Mouse (Mus musculus): Measurements from ENCODE around the gene Itga1.

DNA sequence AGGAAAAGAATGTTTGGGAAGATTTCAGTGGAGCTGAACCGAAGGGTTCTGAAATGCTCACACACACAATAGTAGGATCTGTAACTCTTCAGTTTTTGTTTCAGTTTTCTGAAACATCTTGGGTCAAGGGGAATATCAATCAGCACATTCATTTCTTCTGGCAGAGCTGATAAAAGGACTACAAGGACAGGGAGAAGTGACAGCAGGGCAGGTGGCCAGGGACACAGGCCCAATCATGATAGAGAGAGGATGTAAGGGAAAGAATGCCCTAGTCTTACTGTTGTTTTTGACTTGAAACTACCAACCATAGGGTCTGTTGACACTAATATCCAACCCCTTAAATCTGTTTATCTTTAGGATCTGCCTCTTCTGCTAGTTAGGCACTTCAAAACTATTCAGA lies 22.8 kb upstream of the Itga1 start:
- TF ChIP-seq CTCF (IDR thresholded peaks at IDR 0.05; ENCODE audit: control insufficient read depth, insufficient read depth, insufficient replicate concordance, low read depth, low read length) (no peak), POLR2A (IDR thresholded peaks at IDR 0.05; ENCODE audit: control insufficient read depth, low read depth, low read length) (no peak)

All from testis, adult 2 months (tissue).